Mouse (Mus musculus) urinary bladder, postnatal 14 days (tissue): Measurements from ENCODE around the gene Tprg.

ENCODE experiments used
- DNase-seq: peaks from one replicate; pipeline ENCODE4 v3.0.0; 2021; ENCODE audit warnings: low spot score

Tprg gene

GRCm38 (mm10) chr16:25286517-25286916 is at the start of gene Tprg:
TSS of gene Tprg (plus strand) at chr16:25286817.
- DNase-seq = peak; percentile 14

DNA sequence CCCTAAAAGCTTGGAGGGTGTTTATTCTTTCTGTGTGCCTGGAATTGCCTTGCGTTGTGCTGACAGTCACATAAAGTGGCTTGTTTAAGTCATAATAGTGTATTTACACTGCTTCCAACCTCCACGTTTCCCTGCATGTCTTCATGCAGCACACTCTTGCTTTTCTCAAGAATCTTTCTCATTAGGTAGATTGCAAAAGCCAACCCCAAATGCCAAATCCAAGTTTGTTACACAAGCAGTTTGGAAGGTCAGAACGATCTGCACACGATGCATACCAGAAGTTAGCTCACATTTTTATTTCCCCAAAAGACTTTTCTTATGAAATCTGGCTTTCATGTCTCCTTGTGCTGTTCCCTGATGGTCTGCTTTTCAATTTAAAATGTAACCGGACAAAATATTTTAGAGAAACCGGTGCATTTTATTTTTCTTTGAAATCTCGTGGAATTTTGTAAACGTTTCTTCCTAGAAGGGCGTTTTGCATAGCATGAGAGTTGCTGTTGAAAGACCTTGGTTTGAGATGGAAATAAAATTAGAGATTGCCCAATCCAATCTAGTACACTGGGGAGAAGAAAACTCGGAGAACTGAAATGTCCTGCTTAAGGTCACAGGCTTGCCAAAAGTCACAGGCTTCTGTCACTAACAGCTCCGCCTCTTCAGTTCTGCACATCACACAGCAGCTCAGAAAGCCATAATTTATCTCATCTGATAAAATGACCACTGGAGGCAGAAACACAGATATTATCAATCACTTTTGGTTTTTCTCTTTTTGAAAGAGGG is 48.2 kb upstream of the Tprg start:
- no peak for DNase-seq

- DNase-seq = no peak
Measured at GRCm38 (mm10) chr16:25248889-25249288, 37.7 kb upstream of the Tprg start.

- no peak for DNase-seq
Measured at GRCm38 (mm10) chr16:25250129-25250749, 36.4 kb upstream of the Tprg start.

DNA sequence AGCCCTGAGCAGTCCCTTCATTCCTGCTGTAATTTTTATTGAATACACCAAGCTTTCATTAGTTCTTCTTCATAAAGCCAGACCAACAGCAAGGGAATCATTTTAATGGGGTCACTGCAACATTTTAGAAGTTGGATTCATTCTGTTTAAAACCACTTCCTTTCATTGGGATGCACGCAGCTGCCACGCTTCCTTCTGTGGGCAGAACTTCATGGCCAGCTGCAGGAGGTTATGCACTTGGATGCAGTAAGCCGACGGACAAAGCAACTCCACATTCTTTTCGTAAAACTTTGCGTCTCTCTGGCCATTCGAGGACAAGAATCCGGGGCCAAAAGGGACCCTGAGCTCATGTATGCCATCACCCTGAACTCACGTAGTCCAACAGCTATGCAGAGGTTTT is 35.5 kb upstream of the Tprg start:
- DNase-seq = no peak

GRCm38 (mm10) chr16:25254646-25255045 is 32.0 kb upstream of the Tprg start:
- no peak for DNase-seq

DNA sequence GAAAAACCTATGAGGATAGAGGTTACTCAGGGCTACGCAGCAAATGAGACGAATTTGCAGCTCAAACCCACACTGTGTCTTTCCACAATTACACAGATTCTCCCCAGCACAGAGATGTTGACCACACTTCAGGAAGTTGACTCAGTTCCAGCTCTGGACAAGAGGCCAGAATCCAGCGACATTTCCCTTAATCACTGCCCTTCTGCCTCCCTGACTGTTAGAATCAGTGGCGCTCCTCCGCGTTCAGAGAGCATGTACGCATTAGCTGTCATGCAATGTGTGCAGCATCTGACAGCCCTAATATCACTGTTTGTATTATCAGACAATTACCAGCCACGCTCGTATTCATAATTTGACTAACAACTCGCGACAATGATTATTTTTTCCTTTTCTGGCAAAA is 31.4 kb upstream of the Tprg start:
- no peak for DNase-seq

DNA sequence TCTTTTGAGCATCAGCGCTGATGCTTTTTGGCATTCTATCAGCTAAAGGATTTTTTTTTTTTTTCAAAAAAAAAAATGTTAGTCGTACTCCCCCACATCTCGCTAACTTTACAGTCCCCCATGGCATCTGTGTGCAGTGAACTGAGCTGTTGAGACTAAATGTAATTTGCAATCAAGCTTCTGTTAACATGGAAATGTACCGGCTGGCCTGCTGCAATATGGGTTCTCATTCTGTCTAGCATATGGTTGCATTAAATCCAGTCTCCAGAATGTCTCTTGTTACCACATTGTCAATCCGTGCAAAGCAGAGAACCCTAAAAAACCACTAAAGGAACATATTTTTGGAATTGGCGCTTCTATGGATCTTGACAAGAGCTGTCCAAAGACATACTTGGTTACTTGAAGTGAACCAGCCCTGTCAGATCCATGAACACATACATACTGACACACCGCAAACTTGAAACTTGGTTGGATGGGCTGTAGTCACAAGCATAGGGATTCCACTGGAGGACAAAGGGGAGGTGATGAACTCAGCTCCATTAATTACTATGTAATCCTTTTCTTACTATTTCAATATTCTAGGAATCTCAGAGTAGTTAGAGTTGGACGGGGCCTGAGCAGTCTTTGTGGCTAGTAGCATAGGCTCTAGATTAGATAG is 30.9 kb upstream of the Tprg start:
- no peak for DNase-seq

DNA sequence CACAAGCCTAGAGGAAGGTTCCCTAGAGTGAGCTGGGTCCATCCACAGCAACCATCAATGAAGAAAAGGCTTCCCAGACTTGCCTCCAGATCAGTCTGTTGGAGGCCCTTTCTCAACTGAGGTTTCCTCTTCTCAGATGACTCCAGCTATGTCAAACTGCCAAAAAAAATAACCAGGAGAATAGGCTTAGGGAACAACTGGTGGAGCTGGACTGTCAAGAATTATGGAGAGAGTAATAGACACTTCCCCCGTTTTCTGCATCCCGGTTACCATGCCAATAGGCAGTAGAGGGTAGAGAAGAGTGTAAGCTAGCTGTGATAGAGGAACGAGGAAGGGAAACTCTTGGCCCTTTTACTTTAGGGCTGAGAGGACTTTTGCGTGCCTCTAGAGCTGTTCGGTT is 24.3 kb upstream of the Tprg start:
- DNase-seq = no peak

- no peak for DNase-seq
Measured at GRCm38 (mm10) chr16:25262965-25263364, 23.7 kb upstream of the Tprg start.

GRCm38 (mm10) chr16:25263520-25264149 is 23.0 kb upstream of the Tprg start:
- peak; percentile 82 for DNase-seq

DNA sequence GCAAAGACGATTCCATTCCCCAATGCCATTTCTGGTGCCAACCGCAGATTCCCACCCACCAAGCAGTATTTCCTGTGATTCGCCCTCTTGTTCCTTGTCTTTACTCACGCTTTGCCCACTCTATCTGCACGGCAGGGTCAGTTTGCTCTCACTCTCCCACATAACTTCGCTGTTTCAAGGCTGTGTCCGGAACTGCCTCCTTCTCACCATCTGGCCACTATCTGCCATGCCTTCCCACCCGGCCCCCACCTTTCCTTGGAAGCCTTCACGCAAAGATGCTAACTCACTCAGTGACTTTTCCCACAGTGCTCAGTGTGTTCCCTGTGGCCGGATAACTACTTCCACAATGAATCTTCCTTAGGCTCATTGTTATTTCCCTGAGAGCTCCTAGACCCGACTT is 21.4 kb upstream of the Tprg start:
- DNase-seq = no peak

GRCm38 (mm10) chr16:25268276-25268675 is 18.3 kb upstream of the Tprg start:
- no peak for DNase-seq

DNA sequence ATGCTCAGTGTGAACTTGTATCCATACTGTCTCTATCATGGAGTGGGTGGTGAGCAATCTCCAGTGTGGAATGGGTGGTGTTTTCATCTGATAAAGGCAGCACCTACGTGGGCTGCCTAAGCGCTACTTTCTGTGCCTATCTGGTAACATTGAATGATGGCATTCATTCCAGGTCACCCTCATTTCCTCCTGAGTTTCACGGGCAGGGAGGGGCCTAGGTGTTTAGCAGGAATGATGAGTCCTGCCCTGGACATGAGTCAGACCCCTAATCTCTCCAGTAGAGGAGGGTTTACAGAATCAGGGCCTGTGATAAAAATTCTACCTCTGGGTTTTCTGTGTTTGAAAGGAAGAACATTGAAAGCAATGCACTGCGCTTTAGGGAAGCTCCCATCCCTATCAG is 4.1 kb upstream of the Tprg start:
- DNase-seq = peak; percentile 47

DNA sequence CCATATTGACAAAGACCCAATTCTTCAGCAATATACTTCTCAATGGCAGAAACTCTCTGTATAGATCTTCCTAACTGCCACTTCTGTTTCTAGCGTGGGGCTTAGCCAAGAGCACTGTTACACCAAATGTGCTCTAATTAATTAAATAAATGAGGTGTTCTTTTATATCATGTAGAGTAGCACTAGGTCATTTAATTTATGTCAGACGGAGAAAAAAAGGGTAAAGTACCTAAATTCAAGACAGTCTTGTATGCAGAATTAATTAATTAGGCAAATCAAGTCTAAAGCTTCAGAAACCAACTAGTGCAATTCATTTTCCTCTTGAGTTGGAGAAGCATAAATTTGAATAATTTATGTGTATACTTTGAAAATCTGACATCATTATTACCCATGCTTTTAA is 7.1 kb downstream of the Tprg start:
- no peak for DNase-seq

DNA sequence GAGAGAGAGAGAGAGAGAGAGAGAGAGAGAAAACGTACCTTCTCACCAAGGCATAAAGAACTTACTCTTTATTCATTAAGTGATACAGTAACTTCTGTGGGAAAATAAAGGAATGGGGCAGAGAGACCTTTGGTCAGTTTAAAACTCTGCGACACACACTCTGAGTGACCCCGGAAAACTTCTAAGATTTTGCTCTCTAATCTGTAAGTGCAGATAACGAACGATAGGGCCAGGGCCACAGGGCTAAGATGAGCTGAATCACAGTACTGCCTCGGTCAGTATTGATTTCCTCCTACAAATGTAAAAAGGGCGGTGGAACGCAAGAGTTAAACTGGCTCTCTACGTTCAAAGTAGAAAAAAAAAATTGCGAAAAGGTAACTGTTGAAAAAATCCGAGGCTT is 8.9 kb downstream of the Tprg start:
- DNase-seq = no peak

DNA sequence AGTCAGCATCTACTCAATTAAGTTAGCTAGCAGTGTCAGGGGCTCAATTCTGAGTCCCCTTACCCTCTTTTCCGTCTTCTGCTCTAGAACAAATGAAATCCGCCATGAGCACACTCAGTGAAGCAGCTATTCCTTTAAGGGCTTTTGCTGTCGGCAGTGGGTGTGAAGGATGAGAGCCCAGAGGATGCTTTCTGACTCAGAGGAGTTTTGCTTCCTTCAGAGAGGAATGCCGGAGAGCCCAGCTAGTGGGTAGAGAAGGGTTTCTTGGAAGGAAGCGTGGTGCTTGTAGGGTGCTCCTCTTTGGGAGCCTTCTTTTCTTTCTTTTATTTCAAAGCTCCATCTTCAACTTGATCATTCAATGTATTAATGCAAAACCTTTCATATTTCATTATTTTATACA is 10.1 kb downstream of the Tprg start:
- DNase-seq = no peak

- DNase-seq = no peak
Measured at GRCm38 (mm10) chr16:25298204-25298603, 11.6 kb downstream of the Tprg start.

DNA sequence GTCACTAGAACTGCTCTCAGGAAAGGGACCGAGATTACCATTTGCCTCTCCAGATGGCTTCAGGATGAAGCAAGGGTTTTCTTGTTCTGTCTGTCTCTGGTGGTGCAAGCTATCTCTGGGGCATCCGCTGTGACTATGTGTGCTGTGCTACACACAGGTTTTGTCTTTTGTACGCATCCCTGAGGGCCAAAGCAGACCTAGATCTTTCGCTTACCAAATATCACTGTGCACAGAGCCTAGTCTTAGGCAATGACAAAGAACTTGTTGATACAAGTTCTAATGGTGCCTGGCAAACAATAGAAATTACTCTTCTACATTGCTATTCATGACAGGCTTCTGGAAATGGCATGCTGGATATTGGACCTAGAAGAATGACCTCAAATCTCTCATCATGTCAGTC is 16.0 kb downstream of the Tprg start:
- DNase-seq = no peak

DNA sequence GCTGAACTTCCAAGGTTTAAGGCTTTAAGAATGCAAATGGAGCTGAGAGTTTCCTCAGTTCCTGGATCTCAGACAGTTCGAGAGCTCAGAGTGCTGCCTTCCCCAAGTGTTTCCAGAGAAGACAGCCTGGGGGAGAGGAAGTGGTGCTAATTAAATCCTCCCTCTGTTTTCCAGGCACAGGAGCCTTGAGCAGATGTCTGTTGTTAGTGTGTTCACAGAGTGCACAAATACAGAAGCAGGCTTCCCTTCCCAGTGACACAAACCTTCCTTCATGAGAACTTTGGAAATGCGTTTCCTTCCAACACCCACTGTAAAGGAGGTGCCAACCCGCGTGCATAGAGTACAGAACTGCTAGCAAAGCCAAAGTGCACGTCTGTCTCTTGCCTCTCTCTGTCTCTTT is 27.4 kb downstream of the Tprg start:
- no peak for DNase-seq

GRCm38 (mm10) chr16:25315090-25315489 is 28.5 kb downstream of the Tprg start:
- no peak for DNase-seq

- no peak for DNase-seq
Measured at GRCm38 (mm10) chr16:25325631-25326238, 39.1 kb downstream of the Tprg start.
